Mouse (Mus musculus): Measurements from ENCODE around the gene Adamtsl1. TPM values are rescaled to one million over a fixed set of nuclear protein-coding genes. Genes with fewer than 3 reads are reported as not detected.

Adamtsl1 gene
- not detected for total RNA-seq (2023)

DNA sequence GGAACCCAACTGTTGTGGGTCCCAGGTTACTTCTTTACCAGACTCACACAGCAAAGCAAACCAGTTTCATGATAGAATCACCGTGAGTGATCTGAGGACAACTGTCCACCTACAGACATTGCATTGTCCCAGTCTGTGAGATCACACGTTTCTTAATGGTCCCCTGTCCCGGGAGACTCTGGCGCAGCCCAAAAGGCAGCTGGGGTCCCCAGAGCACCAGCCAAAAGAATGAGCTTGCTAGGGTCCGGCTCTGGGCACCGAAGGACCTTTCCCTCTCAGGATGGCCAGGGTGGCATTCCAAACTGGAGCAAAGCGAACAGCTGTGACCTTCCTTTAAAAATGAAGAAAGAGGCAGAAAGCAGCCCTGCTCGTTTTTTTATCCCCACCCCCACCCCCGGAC lies at the start of gene Adamtsl1:
Gene Adamtsl1, plus strand, starts transcription at position 381 of the 400 bp plus-strand sequence.

